In genomic region chr5:43102000-43102459, GRCm38 (mm10) we compare ENCODE assay signal across 10 mouse cellular contexts.
A peak's percentile ranks its signal among the peaks of the same experiment; 100 is the strongest.
DNase-seq lines count a peak whose midpoint lies in the region; ATAC-seq and TF ChIP-seq lines count a peak whose summit lies in the region.
"Had no signal": no experiment of that assay in that cellular context is flagged by ENCODE, and none has a peak within 500 bp of the region (broad histone marks: within the 10 kb centered on the region; RNA-seq: fewer than 3 reads in every experiment).

No protein-coding gene starts in this region.

- H3K4me2 ChIP-seq in forebrain, embryonic 12.5 days, result no peak overlapping the region
- no peak overlapping the region for H3K4me2 ChIP-seq in kidney, embryonic 14.5 days (replicated peaks; ENCODE audit: low read depth, low read length)
- no peak overlapping the region for H3K4me2 ChIP-seq in hindbrain, embryonic 15.5 days
- H3K4me2 ChIP-seq: embryonic facial prominence, embryonic 12.5 days had no signal

- H3K27me3 ChIP-seq in forebrain, embryonic 12.5 days, result peaks cover 20% of the 10 kb centered on the region; the same call in 1 of the 2 replicates
- H3K27me3 ChIP-seq in forebrain, embryonic 10.5 days (ENCODE audit: poor library complexity, severe bottlenecking), result peaks cover 35% of the 10 kb centered on the region
- H3K27me3 ChIP-seq in kidney, embryonic 14.5 days (ENCODE audit: control insufficient read depth, insufficient read depth, low read length), result no peaks in the 10 kb centered on the region
- no peaks in the 10 kb centered on the region for H3K27me3 ChIP-seq in Patski
- H3K27me3 ChIP-seq in hindbrain, embryonic 15.5 days, result no peaks in the 10 kb centered on the region
- H3K27me3 ChIP-seq: embryonic facial prominence, embryonic 12.5 days had no signal

- in situ Hi-C loops in Patski (cut with MboI; ENCODE audit: low pct_unique_long_range_greater_than_20kb), result no loop called here

- H3K4me1 ChIP-seq in forebrain, embryonic 12.5 days, result peaks cover 4% of the 10 kb centered on the region; the same call in 1 of the 2 replicates
- peaks cover 10% of the 10 kb centered on the region for H3K4me1 ChIP-seq in forebrain, embryonic 10.5 days
- no peaks in the 10 kb centered on the region for H3K4me1 ChIP-seq in kidney, embryonic 14.5 days (ENCODE audit: control insufficient read depth, insufficient read depth, low read length)
- peaks cover 3% of the 10 kb centered on the region; the same call in 1 of the 2 replicates for H3K4me1 ChIP-seq in hindbrain, embryonic 15.5 days (replicated peaks)
- H3K4me1 ChIP-seq: embryonic facial prominence, embryonic 12.5 days had no signal

- no peaks in the 10 kb centered on the region for H3K9me3 ChIP-seq in forebrain, embryonic 12.5 days
- no peaks in the 10 kb centered on the region for H3K9me3 ChIP-seq in forebrain, embryonic 10.5 days
- no peaks in the 10 kb centered on the region for H3K9me3 ChIP-seq in kidney, embryonic 14.5 days (ENCODE audit: control insufficient read depth, low read length)
- H3K9me3 ChIP-seq in hindbrain, embryonic 15.5 days, result no peaks in the 10 kb centered on the region
- H3K9me3 ChIP-seq: embryonic facial prominence, embryonic 12.5 days had no signal

- CTCF ChIA-PET in Patski (lab: Charles Lee), result interaction anchor here (0.9 to 2.4 kb wide), 4 partner anchors 9 to 17 kb away, joined by 3 to 9 read pairs (median 3); no protein-coding TSS in a partner anchor

- H3K36me3 ChIP-seq in forebrain, embryonic 12.5 days (replicated peaks), result no peaks in the 10 kb centered on the region
- no peaks in the 10 kb centered on the region for H3K36me3 ChIP-seq in forebrain, embryonic 10.5 days (replicated peaks)
- H3K36me3 ChIP-seq in kidney, embryonic 14.5 days (ENCODE audit: control insufficient read depth, insufficient read depth, low read length), result no peaks in the 10 kb centered on the region
- H3K36me3 ChIP-seq in hindbrain, embryonic 15.5 days, result no peaks in the 10 kb centered on the region
- H3K36me3 ChIP-seq: embryonic facial prominence, embryonic 12.5 days had no signal

- H3K4me3 ChIP-seq in forebrain, embryonic 12.5 days (replicated peaks), result no peak overlapping the region
- no peak overlapping the region for H3K4me3 ChIP-seq in forebrain, embryonic 10.5 days
- no peak overlapping the region for H3K4me3 ChIP-seq in kidney, embryonic 14.5 days (ENCODE audit: low read length)
- H3K4me3 ChIP-seq in hindbrain, embryonic 15.5 days, result no peak overlapping the region
- H3K4me3 ChIP-seq: embryonic facial prominence, embryonic 12.5 days had no signal

- TF ChIP-seq CTCF in Patski (IDR thresholded peaks at IDR 0.05), result no peak

- H3K9ac ChIP-seq in forebrain, embryonic 12.5 days, result no peak overlapping the region
- no peak overlapping the region for H3K9ac ChIP-seq in kidney, embryonic 14.5 days (ENCODE audit: low read depth, low read length)
- no peak overlapping the region for H3K9ac ChIP-seq in hindbrain, embryonic 15.5 days
- H3K9ac ChIP-seq: embryonic facial prominence, embryonic 12.5 days had no signal

- ATAC-seq in forebrain, embryonic 12.5 days (ENCODE audit: low FRiP score), result peak; percentile 53; the same call in 1 of the 2 replicates
- ATAC-seq in kidney, embryonic 14.5 days (ENCODE audit: low FRiP score, low TSS enrichment), result no peak
- ATAC-seq in Patski, result peak; percentile 47
- ATAC-seq in hindbrain, embryonic 15.5 days (ENCODE audit: low FRiP score, low read depth), result peak; percentile 68

- no peak for DNase-seq in forebrain, embryonic 10.5 days (ENCODE audit: extremely low spot score, low spot score)
- peak; percentile 27 for DNase-seq in kidney, adult 11 months
- DNase-seq in Patski (ENCODE audit: low read depth, low spot score), result no peak
- no peak for DNase-seq in natural killer cell, adult 2 months (ENCODE audit: low spot score in 2 of 2)
- no peak for DNase-seq in layer of hippocampus, postnatal 25 days (ENCODE audit: extremely low spot score in 1 of 2, low spot score in 1 of 2)
- DNase-seq: cerebellum, adult 18-20 months had no signal

- POLR2A ChIA-PET in Patski (lab: Charles Lee), result interaction anchor here (0.6 to 1.5 kb wide), 2 partner anchors 8 to 703 kb away, joined by 3 to 5 read pairs; no protein-coding TSS in a partner anchor

- WGBS in forebrain, embryonic 12.5 days, result 24% methylated on average over 4 of the region's 4 CpGs
- WGBS in forebrain, embryonic 10.5 days, result 38% methylated on average over 4 of the region's 4 CpGs
- 53% methylated on average over 4 of the region's 4 CpGs for WGBS in kidney, embryonic 14.5 days
- WGBS in hindbrain, embryonic 15.5 days, result 28% methylated on average over 4 of the region's 4 CpGs

- H3K27ac ChIP-seq in forebrain, embryonic 12.5 days, result no peak overlapping the region
- no peak overlapping the region for H3K27ac ChIP-seq in forebrain, embryonic 10.5 days
- no peak overlapping the region for H3K27ac ChIP-seq in kidney, embryonic 14.5 days (ENCODE audit: low read depth, low read length)
- H3K27ac ChIP-seq in hindbrain, embryonic 15.5 days (replicated peaks), result no peak overlapping the region
- H3K27ac ChIP-seq: embryonic facial prominence, embryonic 12.5 days had no signal
